14 mouse cellular contexts compared by ENCODE assay signal in genomic region chrX:5469165-5469564, GRCm38 (mm10). TPM values are rescaled to one million over a fixed set of nuclear protein-coding genes. Genes with fewer than 3 reads are reported as not detected.
DNase-seq lines count a peak whose midpoint lies in the region; ATAC-seq and TF ChIP-seq lines count a peak whose summit lies in the region.
"Had no signal": no experiment of that assay in that cellular context is flagged by ENCODE, and none has a peak within 500 bp of the region (broad histone marks: within the 10 kb centered on the region; RNA-seq: fewer than 3 reads in every experiment).

Mycs (minus strand) TSS chrX:5469265.

- H3K4me2 ChIP-seq in intestine, embryonic 15.5 days (replicated peaks), result peak within 1 kb of the TSS; percentile 36
- no peak within 1 kb of the TSS for H3K4me2 ChIP-seq in intestine, postnatal 0 days (replicated peaks; ENCODE audit: low read depth)
- peak within 1 kb of the TSS; percentile 46 for H3K4me2 ChIP-seq in embryonic facial prominence, embryonic 13.5 days
- peak within 1 kb of the TSS; percentile 48 for H3K4me2 ChIP-seq in hindbrain, embryonic 14.5 days (replicated peaks)
- H3K4me2 ChIP-seq in neural tube, embryonic 12.5 days (replicated peaks), result peak within 1 kb of the TSS; percentile 45

- TF ChIP-seq CTCF in intestine, postnatal 0 days (IDR thresholded peaks at IDR 0.05; ENCODE audit: low read depth), result no peak

- H3K36me3 ChIP-seq in intestine, embryonic 15.5 days, result no peaks in the 10 kb centered on the region
- H3K36me3 ChIP-seq in intestine, postnatal 0 days (ENCODE audit: control insufficient read depth, insufficient read depth), result no peaks in the 10 kb centered on the region
- no peaks in the 10 kb centered on the region for H3K36me3 ChIP-seq in embryonic facial prominence, embryonic 13.5 days
- no peaks in the 10 kb centered on the region for H3K36me3 ChIP-seq in hindbrain, embryonic 14.5 days (replicated peaks; ENCODE audit: control insufficient read depth, insufficient read depth)
- H3K36me3 ChIP-seq in neural tube, embryonic 12.5 days, result no peaks in the 10 kb centered on the region

- WGBS in intestine, embryonic 15.5 days, result 78% methylated on average over 3 of the region's 3 CpGs
- WGBS in intestine, postnatal 0 days, result 77% methylated on average over 3 of the region's 3 CpGs
- WGBS in embryonic facial prominence, embryonic 13.5 days, result 79% methylated on average over 3 of the region's 3 CpGs
- WGBS in hindbrain, embryonic 14.5 days, result 89% methylated on average over 3 of the region's 3 CpGs
- WGBS in neural tube, embryonic 12.5 days, result 87% methylated on average over 3 of the region's 3 CpGs

- H3K9me3 ChIP-seq in intestine, embryonic 15.5 days, result no peaks in the 10 kb centered on the region
- H3K9me3 ChIP-seq in intestine, postnatal 0 days (ENCODE audit: control insufficient read depth), result no peaks in the 10 kb centered on the region
- no peaks in the 10 kb centered on the region for H3K9me3 ChIP-seq in embryonic facial prominence, embryonic 13.5 days
- no peaks in the 10 kb centered on the region for H3K9me3 ChIP-seq in hindbrain, embryonic 14.5 days (ENCODE audit: control insufficient read depth, low read length)
- no peaks in the 10 kb centered on the region for H3K9me3 ChIP-seq in neural tube, embryonic 12.5 days

- ATAC-seq in intestine, embryonic 15.5 days, result no peak
- ATAC-seq in intestine, postnatal 0 days, result no peak
- ATAC-seq in embryonic facial prominence, embryonic 13.5 days (ENCODE audit: insufficient number of reproducible peaks, insufficient read depth, low FRiP score, low TSS enrichment, low read depth), result no peak
- no peak for ATAC-seq in hindbrain, embryonic 14.5 days (ENCODE audit: low FRiP score)
- no peak for ATAC-seq in neural tube, embryonic 12.5 days (ENCODE audit: low FRiP score, low read depth)
- ATAC-seq: CD4-positive, CD25-positive, alpha-beta regulatory T cell, adult 4 months had no signal

- H3K9ac ChIP-seq in intestine, embryonic 15.5 days, result no peak within 1 kb of the TSS
- H3K9ac ChIP-seq in intestine, postnatal 0 days (ENCODE audit: low read depth, low read length), result no peak within 1 kb of the TSS
- no peak within 1 kb of the TSS for H3K9ac ChIP-seq in embryonic facial prominence, embryonic 13.5 days
- H3K9ac ChIP-seq in hindbrain, embryonic 14.5 days, result no peak within 1 kb of the TSS
- no peak within 1 kb of the TSS for H3K9ac ChIP-seq in neural tube, embryonic 12.5 days

- DNase-seq in hindbrain, embryonic 14.5 days (ENCODE audit: low spot score), result no peak
- no peak for DNase-seq in spleen, adult 12 weeks (ENCODE audit: low spot score)
- no peak for DNase-seq in adrenal gland, postnatal 4 days (ENCODE audit: low spot score in 2 of 2)
- DNase-seq in cerebellum, postnatal 36 days, result no peak
- DNase-seq: gastrocnemius, postnatal 36 days; kidney, adult 9 months had no signal

- no peak within 1 kb of the TSS for H3K27ac ChIP-seq in intestine, embryonic 15.5 days
- H3K27ac ChIP-seq in intestine, postnatal 0 days (ENCODE audit: low read depth, low read length), result no peak within 1 kb of the TSS
- H3K27ac ChIP-seq in embryonic facial prominence, embryonic 13.5 days, result no peak within 1 kb of the TSS
- no peak within 1 kb of the TSS for H3K27ac ChIP-seq in hindbrain, embryonic 14.5 days
- no peak within 1 kb of the TSS for H3K27ac ChIP-seq in neural tube, embryonic 12.5 days

- H3K4me3 ChIP-seq in intestine, embryonic 15.5 days (replicated peaks), result no peak within 1 kb of the TSS
- no peak within 1 kb of the TSS for H3K4me3 ChIP-seq in intestine, postnatal 0 days (ENCODE audit: low read depth, low read length)
- peak within 1 kb of the TSS; percentile 25 for H3K4me3 ChIP-seq in embryonic facial prominence, embryonic 13.5 days
- peak within 1 kb of the TSS; percentile 25 for H3K4me3 ChIP-seq in hindbrain, embryonic 14.5 days (replicated peaks; ENCODE audit: low read length)
- peak within 1 kb of the TSS; percentile 9 for H3K4me3 ChIP-seq in neural tube, embryonic 12.5 days

- H3K4me1 ChIP-seq in intestine, embryonic 15.5 days (replicated peaks), result no peaks in the 10 kb centered on the region
- no peaks in the 10 kb centered on the region for H3K4me1 ChIP-seq in intestine, postnatal 0 days (replicated peaks; ENCODE audit: control insufficient read depth, insufficient read depth, low read length)
- H3K4me1 ChIP-seq in embryonic facial prominence, embryonic 13.5 days, result no peaks in the 10 kb centered on the region
- H3K4me1 ChIP-seq in hindbrain, embryonic 14.5 days (replicated peaks; ENCODE audit: control insufficient read depth, insufficient read depth, low read length), result no peaks in the 10 kb centered on the region
- no peaks in the 10 kb centered on the region for H3K4me1 ChIP-seq in neural tube, embryonic 12.5 days

- no peaks in the 10 kb centered on the region for H3K27me3 ChIP-seq in intestine, embryonic 15.5 days (replicated peaks)
- no peaks in the 10 kb centered on the region for H3K27me3 ChIP-seq in intestine, postnatal 0 days (replicated peaks; ENCODE audit: control insufficient read depth, insufficient read depth, low read length)
- H3K27me3 ChIP-seq in embryonic facial prominence, embryonic 13.5 days, result peaks cover 15% of the 10 kb centered on the region
- no peaks in the 10 kb centered on the region for H3K27me3 ChIP-seq in hindbrain, embryonic 14.5 days (ENCODE audit: control insufficient read depth, insufficient read depth, low read length)
- no peaks in the 10 kb centered on the region for H3K27me3 ChIP-seq in neural tube, embryonic 12.5 days (replicated peaks)

RNA-seq across cellular contexts. Expression of gene Mycs, which starts in this region (rescaled TPM):
- not detected in 2 replicates for polyA plus RNA-seq in intestine, embryonic 15.5 days (2015; fragmentation: Nextera tagmentation; extraction: Ambion mirVana)
- not detected in 2 replicates for polyA plus RNA-seq in intestine, postnatal 0 days (2015; fragmentation: Nextera tagmentation; extraction: Ambion mirVana)
- polyA plus RNA-seq in embryonic facial prominence, embryonic 13.5 days (2015; fragmentation: Nextera tagmentation; extraction: Ambion mirVana), result not detected in 2 replicates
- polyA plus RNA-seq in hindbrain, embryonic 14.5 days (2014; fragmentation: Nextera tagmentation; extraction: Ambion mirVana), result not detected in 2 replicates
- polyA plus RNA-seq in neural tube, embryonic 12.5 days (2016; fragmentation: Nextera tagmentation; extraction: Ambion mirVana), result not detected in 2 replicates
- total RNA-seq in adrenal gland, postnatal 4 days (2021), result not detected
- total RNA-seq: gastrocnemius, postnatal 36 days; left cerebral cortex, postnatal 14 days; megakaryocyte progenitor cell, adult 5-6 weeks had no signal
- polyA plus RNA-seq: CD4-positive, CD25-positive, alpha-beta regulatory T cell, adult 4 months; stomach, embryonic 16.5 days had no signal

Comparison
In these comparisons a context has a peak if more than half of its experiments do, and no peak if none do; other contexts are left out.
1. H3K4me3 ChIP-seq: peak in embryonic facial prominence, embryonic 13.5 days (single experiment), hindbrain, embryonic 14.5 days (single experiment) and neural tube, embryonic 12.5 days (single experiment); none in intestine, embryonic 15.5 days (single experiment) and intestine, postnatal 0 days (single experiment).